Mouse (Mus musculus) ovary, adult 18-20 months (tissue): ENCODE measurements around the gene Zfp273.
"Not testable (repeated sequence)": the region's sequence is repeated elsewhere in the genome, so short reads cannot be mapped to it uniquely, and the experiment has no call there.

ENCODE experiments used
- DNase-seq: peaks from one replicate; pipeline ENCODE4 v3.0.0; 2022; ENCODE audit warnings: low spot score, mixed read lengths

Zfp273 gene

GRCm38 (mm10) chr13:67813710-67814660 is at the start of gene Zfp273:
TSS of gene Zfp273 (plus strand) at chr13:67813740.
- DNase-seq, result peak; percentile 66

- peak; percentile 36 for DNase-seq
Measured at GRCm38 (mm10) chr13:67779265-67780221, 34.0 kb upstream of the Zfp273 start, which contains the start of gene Zfp493. TSS of gene Zfp493 (plus strand) at chr13:67779693.

DNA sequence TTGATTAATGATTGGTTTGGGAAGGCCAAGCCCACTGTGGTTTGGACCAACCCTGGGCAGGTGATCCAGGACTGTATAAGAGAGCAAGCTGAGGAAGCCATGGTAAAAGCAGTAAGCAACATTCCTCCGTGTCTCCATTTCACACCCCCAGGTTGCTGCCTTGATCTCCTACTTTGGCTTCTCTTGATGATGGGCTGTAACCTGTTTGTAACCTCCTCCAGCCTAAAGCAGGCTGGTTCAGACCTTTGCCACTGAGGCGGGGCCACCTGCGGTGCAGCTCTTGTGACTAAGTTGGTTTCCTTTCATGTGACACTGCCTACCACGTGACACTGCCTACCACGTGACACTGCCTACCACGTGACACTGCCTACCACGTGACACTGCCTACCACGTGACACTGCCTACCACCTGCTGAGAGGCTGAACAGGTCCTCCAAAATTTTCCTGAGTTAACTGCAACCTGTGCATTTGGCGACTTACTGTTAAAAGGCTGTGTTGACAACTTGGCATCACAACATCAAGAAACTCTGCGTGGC is 21.6 kb upstream of the Zfp273 start:
- no peak for DNase-seq

- no peak for DNase-seq
Measured at GRCm38 (mm10) chr13:67798618-67799017, 14.9 kb upstream of the Zfp273 start.

- DNase-seq, result not testable (repeated sequence)
Measured at GRCm38 (mm10) chr13:67799151-67799550, 14.4 kb upstream of the Zfp273 start.

- DNase-seq, result no peak
Measured at GRCm38 (mm10) chr13:67811651-67812210, 1.8 kb upstream of the Zfp273 start.

DNA sequence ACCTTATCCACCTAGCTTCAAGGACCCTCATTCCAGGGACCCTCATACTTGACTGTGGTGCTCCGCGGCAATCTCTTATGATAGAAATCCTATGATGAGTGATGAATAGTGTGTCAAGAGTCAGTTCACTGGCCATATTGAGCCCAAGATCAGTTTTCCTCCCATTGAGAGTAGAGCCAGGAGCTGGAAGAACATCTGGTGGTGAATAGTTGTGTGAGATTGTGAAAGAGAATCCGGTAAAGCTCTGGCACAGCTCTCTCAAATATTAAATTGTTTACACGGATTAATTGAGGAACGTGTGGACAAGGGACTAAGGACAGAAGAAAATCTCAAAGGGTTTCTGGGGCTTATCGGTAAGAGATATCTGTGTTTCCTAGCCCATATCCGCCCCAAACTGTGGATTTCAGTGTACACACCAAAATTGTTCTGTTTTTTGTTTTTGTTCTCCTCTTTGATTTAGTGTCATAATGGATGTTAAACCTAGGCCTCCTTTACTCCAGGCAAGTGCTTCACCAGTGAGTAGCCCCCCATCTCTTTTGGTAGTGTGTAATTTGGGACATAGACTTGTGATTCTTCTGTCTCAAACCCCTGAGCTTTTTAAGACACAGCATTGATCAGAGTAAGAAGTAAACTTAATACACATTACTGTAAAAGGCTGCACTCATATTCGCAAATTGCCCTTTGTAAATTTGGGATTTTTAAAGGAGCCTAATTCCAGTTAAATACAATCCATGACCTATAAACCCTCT is 405 bp upstream of the Zfp273 start:
- no peak for DNase-seq

DNA sequence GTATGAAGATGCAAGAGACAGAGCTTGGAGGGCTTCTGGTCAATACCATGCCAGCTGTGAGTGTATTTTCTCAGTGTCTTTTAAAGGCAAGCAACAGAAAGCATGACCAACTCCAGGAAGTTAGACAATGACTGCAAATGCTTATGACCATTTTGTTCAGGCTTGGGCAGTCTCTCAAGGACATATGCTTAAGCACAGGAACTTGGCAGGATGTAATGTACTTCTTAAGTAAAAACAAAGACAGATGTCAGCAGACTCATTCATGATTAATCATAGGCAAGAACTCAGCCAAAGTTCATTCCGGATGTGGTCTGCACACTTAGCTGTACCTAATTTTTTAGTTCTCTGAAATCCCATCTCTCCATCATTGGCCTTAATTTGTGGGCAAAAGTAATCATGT is 5.1 kb downstream of the Zfp273 start:
- DNase-seq, result no peak

DNA sequence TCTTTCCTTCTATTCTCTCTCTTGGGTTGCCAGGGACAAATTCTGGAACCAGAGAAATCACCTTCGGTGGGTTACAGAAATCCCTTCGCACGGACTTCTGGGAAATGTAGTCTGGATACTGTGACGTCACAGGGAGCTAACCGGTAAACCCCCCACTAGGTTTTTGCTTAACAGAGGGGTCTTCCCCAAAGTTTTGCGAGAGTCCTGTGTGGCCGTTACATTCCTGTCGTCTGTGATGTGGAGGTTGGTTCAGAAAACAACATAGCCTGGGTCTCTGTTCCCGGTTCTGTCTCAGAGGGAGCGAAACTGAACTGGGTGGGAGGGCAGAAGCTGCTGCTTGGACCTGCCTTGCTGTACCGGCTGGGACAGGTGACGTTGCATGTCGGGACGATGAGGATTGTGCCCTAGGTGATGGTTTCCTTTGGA is 17.4 kb downstream of the Zfp273 start, which contains the start of gene Gm10037:
Gene Gm10037, plus strand, starts transcription at position 196 of the 426 bp plus-strand sequence.
- DNase-seq, result peak; percentile 7

GRCm38 (mm10) chr13:67833137-67833536 is 19.6 kb downstream of the Zfp273 start:
- DNase-seq, result not testable (repeated sequence)

DNA sequence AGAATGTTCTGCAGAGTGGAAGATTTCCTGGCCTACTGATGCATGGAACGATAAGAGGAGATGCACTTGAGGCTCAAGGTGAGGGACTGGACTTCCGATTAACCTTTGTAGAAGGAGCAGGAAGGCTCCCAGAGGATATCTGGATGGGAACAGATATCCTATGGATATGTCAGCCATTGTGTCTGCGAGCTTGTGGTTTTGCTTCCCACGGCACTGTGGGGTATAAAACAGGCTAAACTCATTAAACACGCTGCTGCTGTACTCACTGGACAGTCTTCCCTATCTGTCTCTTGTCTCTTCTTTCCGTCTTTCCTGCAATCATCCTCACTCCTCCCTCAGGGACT is 30.2 kb downstream of the Zfp273 start:
- DNase-seq, result no peak

DNA sequence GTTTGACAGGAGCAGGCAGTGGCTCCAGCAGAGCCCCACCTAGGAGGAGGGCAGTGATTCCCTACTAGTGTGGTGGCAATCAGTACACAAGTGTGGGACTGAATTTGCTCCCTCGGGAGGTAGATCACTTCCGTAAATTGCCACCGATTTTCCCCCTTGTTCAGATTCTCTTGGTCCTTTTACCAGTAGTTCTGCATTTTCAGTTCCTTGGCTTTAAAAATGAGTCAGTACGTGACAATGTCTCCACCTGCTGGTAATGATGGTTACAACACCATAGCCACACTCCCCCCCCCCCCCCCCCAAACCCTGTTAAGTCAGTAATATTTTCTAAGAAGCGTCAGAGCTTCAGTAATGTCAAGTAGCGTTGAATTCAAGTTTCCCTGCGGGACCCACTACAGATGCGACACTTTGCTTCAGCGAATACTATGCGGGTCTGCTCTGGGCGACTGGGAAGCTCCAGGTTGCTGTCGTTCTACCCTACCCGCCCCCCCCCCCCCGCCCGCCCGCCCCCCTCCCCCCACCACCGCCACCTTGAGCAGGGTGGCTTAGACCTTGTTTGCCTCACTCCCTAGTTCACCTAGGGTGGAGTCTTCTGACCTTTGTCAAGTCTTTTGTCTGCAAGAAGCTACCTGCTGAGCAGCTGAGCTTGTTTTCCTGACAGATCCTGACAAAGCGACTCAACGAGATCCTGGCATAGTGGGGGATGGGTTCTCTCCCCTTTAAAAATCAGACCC is 30.7 kb downstream of the Zfp273 start:
- no peak for DNase-seq

DNA sequence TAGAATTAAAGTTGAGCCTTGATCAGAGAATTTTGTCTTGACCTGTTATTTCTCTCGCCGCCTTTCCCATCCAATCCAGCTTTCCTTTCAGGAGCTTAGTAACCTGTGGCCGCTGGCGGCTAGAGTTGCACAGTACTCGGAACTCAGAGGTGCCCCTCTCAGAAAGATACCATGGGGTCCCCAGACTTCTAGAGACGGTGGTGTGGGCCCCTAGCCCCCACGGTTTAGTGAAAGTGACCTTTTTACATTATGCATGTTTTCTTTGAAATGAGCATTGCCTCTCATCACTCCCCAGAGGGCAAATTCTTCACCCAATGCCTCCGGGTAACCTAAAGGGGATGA is 31.3 kb downstream of the Zfp273 start:
- no peak for DNase-seq

DNA sequence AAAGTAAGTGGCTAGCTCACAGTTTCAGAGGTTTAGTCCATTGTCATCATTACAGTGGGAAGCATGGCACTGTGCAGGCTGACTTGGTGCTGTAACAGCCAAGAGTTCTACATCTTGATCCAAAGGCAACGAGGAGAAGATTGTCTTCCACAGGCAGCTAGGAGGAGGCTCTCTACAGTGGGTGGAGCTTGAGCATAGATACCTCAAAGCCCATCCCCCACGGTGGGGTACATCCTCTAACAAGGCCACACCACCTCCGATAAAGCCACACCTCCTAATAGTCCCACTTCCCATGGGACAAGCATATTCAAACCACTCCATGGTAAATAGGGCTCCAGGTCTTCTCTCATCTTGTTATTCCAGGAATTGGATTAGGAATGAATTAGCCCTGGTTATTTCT is 36.8 kb downstream of the Zfp273 start:
- no peak for DNase-seq

DNA sequence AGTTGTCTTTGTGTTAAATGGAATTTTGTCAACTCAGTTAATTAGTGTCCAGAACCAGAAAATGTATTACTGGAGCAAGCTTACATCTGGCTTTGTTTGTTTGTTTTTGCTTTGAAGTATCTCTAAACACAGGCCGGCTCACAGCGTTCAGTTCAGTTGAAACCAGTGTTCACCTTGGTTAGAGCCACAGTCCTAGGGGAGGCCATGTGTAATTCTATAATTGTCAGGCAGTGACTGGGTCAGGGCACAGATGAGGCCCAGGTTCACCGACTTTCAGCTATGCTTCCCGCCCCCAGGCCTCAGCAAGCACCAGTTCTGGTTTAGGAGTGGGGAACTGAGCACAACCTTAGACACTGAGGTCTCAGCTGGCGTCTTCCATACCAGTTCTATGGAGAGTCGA is 39.6 kb downstream of the Zfp273 start:
- DNase-seq, result no peak

GRCm38 (mm10) chr13:67853983-67854382 is 40.4 kb downstream of the Zfp273 start:
- no peak for DNase-seq

DNA sequence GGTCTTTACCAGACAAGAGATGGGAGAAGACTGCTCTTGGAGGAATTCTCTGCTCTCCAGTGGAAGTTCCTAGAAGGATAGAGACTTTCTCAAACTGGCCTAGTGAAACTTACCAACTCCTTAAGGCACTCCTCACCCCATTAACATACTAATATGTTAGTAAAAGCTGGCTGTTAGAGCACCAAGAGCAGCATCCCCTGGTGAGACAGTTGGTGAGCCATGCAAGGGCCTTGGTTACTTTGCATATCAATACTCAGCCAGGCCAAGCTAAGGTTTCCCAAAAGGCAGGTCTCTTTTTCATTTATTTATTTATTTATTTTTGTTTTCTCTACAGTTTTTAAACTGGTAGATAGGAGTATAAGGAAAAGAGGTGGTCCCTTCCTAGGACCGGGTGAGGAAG is 43.8 kb downstream of the Zfp273 start:
- DNase-seq, result no peak

GRCm38 (mm10) chr13:67862508-67862907 is 49.0 kb downstream of the Zfp273 start:
- DNase-seq, result no peak

- no peak for DNase-seq
Measured at GRCm38 (mm10) chr13:67863026-67863425, 49.5 kb downstream of the Zfp273 start, which contains the start of gene BC048507. TSS of gene BC048507 (plus strand) at chr13:67863326.

DNA sequence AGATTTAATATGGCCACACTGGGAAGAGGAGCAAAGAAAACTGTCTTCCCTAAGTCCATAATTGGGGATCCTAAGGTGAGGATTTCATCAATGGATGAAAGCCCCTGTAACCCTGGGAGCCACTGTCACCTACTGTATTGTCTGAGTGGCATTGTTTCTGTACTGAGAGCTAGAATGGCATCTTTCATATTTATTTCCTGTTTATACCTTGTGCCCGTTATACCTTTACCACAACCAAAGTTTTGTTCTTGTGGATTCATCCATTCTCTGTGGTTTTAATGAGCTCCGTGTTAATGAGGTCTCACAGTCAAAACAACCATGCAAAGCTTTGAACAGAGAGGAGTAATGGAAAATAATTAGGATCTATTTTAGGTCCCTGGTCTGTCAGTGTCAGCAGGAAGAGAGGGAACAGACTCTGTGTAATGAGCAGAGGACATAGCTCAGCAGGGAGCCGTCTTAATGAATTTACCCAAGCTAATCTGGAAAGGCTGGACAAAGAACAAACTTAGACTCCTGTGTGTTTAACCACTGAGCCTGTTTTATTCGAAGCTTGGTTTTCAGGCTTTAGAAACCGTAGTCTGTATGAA is 51.3 kb downstream of the Zfp273 start:
- DNase-seq, result no peak
